Mouse (Mus musculus) hindbrain, embryonic 14.5 days (tissue): Measurements from ENCODE around the gene Tmem205. TPM values are rescaled to one million over a fixed set of nuclear protein-coding genes. Genes with fewer than 3 reads are reported as not detected.

Source experiments
- ATAC-seq: fragments of 200-750 bp; cut with Nextera tagmentation; 2 replicates; pipeline ENCODE4 v1.8.0; 2017; ENCODE audit warnings: moderate number of reproducible peaks, mild to moderate bottlenecking, moderate TSS enrichment, moderate library complexity; ENCODE audit not compliant: low FRiP score
- DNase-seq: peaks from one replicate; pipeline ENCODE4 v3.0.0-alpha.2; 2015; ENCODE audit warnings: low spot score
- H3K27ac ChIP-seq: fragments of 300-500 bp; sonication (generic); 2 replicates; pipeline ENCODE4 v1.5.1; 2014; ENCODE audit warnings: mild to moderate bottlenecking, moderate library complexity
- H3K27me3 ChIP-seq: fragments of 300-500 bp; sonication (generic); 2 replicates; pipeline ENCODE4 v1.6.1; 2014; ENCODE audit warnings: mild to moderate bottlenecking, low read length, mixed read lengths; ENCODE audit not compliant: control insufficient read depth, insufficient read depth
- H3K36me3 ChIP-seq: fragments of 300-500 bp; sonication (generic); replicated peaks from 2 replicates; pipeline ENCODE4 v1.6.1; 2014; ENCODE audit not compliant: control insufficient read depth, insufficient read depth
- H3K4me1 ChIP-seq: fragments of 300-500 bp; sonication (generic); replicated peaks from 2 replicates; pipeline ENCODE4 v1.6.1; 2014; ENCODE audit warnings: antibody characterized with exemption, low read length, mixed read lengths; ENCODE audit not compliant: control insufficient read depth, insufficient read depth
- H3K4me2 ChIP-seq: fragments of 300-500 bp; sonication (generic); replicated peaks from 2 replicates; pipeline ENCODE4 v1.6.1; 2014; ENCODE audit warnings: mild to moderate bottlenecking, moderate library complexity
- H3K4me3 ChIP-seq: fragments of 300-500 bp; sonication (generic); replicated peaks from 2 replicates; pipeline ENCODE4 v1.5.1; 2014; ENCODE audit warnings: mild to moderate bottlenecking, low read length
- H3K9ac ChIP-seq: fragments of 300-500 bp; sonication (generic); 2 replicates; pipeline ENCODE4 v1.6.1; 2014
- H3K9me3 ChIP-seq: fragments of 300-500 bp; sonication (generic); 2 replicates; pipeline ENCODE4 v1.6.1; 2016; ENCODE audit warnings: low read length; ENCODE audit not compliant: control insufficient read depth
- WGBS: fragments of 180-500 bp; shearing (Covaris S2); extraction: QIAGEN DNeasy Blood & Tissue Kit; methylation state at CpG from one replicate; pipeline ENCODE4 v1.1.7; 2014; 5-methylcytosine and 5-hydroxymethylcytosine counted together
- polyA plus RNA-seq: library from polyadenylated mRNA; unstranded; fragments of >200 nt; fragmentation: Nextera tagmentation; extraction: Ambion mirVana; gene quantifications from 2 replicates; pipeline ENCODE4 v1.2.1, GENCODE M21; 2014

The Tmem205 gene
- polyA plus RNA-seq, 1 experiment from 2014 or later: 58.9 TPM

DNA sequence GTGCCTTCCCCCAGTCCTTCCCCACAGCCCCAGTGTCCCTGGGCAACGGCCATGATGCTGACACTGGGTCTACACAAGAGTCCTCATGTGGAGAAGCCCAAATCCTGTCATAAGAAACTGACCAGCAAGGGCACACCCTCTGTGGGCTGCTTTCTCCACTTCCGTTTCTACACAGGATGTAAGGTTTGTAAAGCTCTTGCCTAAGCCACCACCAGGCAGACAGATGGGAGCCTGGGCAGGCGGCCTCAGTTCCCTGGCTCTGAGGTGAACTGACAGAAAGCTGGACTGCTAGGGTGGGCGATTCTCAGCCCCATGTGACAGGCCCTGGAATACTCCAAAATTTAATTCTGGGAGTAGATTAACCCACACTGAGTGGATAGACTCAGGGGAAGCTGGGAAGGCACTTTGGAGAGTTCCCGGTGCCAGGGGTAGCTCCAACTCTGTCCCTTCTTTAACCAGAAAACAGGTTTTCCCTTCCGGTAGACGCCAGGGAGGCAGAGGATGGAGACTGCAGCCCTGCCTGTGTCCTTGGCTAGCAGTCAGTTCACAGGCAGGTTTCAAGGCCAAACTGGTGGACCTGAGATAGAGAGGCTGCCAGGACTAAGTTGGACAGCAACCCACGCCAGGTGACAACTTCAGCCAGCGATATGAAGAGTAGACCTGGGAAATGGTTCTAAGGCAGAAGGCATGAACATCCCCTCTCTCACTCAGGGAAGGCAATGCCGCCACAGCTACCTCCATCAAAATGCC is 17.7 kb downstream of the Tmem205 start:
- peaks cover 24% of the 10 kb centered on the region for H3K36me3 ChIP-seq
- no peak overlapping the region for H3K9ac ChIP-seq
- WGBS: 85% methylated on average over 10 of the region's 10 CpGs
- no peak overlapping the region for H3K4me3 ChIP-seq
- no peaks in the 10 kb centered on the region for H3K4me1 ChIP-seq
- H3K27me3 ChIP-seq: no peaks in the 10 kb centered on the region
- DNase-seq (no peak), ATAC-seq (no peak)
- H3K27ac ChIP-seq: no peak overlapping the region
- H3K9me3 ChIP-seq: no peaks in the 10 kb centered on the region
- H3K4me2 ChIP-seq: no peak overlapping the region

GRCm38 (mm10) chr9:21908216-21908615 is 19.1 kb downstream of the Tmem205 start:
- H3K27ac ChIP-seq: no peak overlapping the region
- ATAC-seq (no peak), DNase-seq (no peak)
- H3K9me3 ChIP-seq: no peaks in the 10 kb centered on the region
- WGBS: 79% methylated on average over 11 of the region's 11 CpGs
- no peak overlapping the region for H3K4me2 ChIP-seq
- H3K4me1 ChIP-seq: no peaks in the 10 kb centered on the region
- no peak overlapping the region for H3K4me3 ChIP-seq
- H3K27me3 ChIP-seq: 0 out of 2 replicates have a peak, but pooled peaks cover 6% of the 10 kb centered on the region
- H3K9ac ChIP-seq: no peak overlapping the region
- H3K36me3 ChIP-seq: peaks cover 12% of the 10 kb centered on the region

GRCm38 (mm10) chr9:21904031-21904430 is 23.3 kb downstream of the Tmem205 start:
- DNase-seq (no peak), ATAC-seq (no peak)
- WGBS: 89% methylated on average over 4 of the region's 4 CpGs
- Histone ChIP-seq H3K4me1 (peaks cover 4% of the 10 kb centered on the region; the same call in 1 of the 2 replicates), H3K27ac (no peak overlapping the region), H3K9ac (no peak overlapping the region), H3K27me3 (peaks cover 6% of the 10 kb centered on the region; the same call in 1 of the 2 replicates), H3K9me3 (no peaks in the 10 kb centered on the region), H3K4me3 (no peak overlapping the region), H3K4me2 (no peak overlapping the region), H3K36me3 (no peaks in the 10 kb centered on the region)

DNA sequence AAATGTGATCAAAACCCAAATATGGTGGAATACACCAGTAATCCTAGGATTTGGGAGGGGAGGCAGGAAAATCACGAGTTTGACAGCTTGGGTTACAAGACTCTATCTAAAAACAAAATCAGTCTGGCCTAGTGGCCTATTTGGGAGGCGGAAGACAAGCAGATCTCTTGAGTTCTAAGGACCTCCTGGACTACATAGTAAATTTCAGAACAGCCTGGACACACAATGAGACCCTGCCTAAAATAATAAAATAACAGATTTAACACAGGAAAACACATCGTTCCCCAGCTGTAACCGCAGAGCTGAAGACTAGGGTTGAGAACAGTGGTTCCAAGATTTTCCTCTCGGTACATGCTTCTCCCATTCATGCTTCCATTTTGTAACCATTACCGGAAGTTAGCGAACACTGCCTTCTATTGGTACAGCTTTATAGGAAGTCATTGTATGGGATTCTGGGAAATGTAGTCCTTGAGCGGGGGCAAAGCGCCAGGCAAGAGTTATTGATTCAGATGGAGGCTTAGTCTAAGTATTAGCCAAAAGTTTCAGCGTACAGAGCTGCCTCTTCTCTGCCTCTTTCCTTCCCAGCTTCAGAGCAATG is 26.0 kb downstream of the Tmem205 start:
- 17% methylated on average over 10 of the region's 10 CpGs for WGBS
- DNase-seq: peak; percentile 90
- 0 out of 2 replicates have a peak overlapping the region, but pooled peaks have one; percentile 1 for H3K9ac ChIP-seq

GRCm38 (mm10) chr9:21889229-21889628 is 38.1 kb downstream of the Tmem205 start:
- DNase-seq: no peak
- 72% methylated on average over 3 of the region's 3 CpGs for WGBS
- no peak overlapping the region for H3K27ac ChIP-seq
- H3K4me3 ChIP-seq: no peak overlapping the region
- no peak for ATAC-seq
- no peaks in the 10 kb centered on the region for H3K4me1 ChIP-seq
- no peaks in the 10 kb centered on the region for H3K9me3 ChIP-seq
- H3K36me3 ChIP-seq: no peaks in the 10 kb centered on the region
- H3K4me2 ChIP-seq: no peak overlapping the region
- H3K27me3 ChIP-seq: no peaks in the 10 kb centered on the region
- no peak overlapping the region for H3K9ac ChIP-seq

More for the DNA sequence above, 26.0 kb downstream of the Tmem205 start:
- Histone ChIP-seq H3K4me1 (peaks cover 4% of the 10 kb centered on the region; the same call in 1 of the 2 replicates), H3K4me3 (peak overlapping the region; percentile 30), H3K27ac (peak overlapping the region; percentile 3; the same call in 1 of the 2 replicates), H3K9me3 (no peaks in the 10 kb centered on the region), H3K27me3 (peaks cover 6% of the 10 kb centered on the region; the same call in 1 of the 2 replicates), H3K36me3 (no peaks in the 10 kb centered on the region), H3K4me2 (peak overlapping the region; percentile 48)
- peak; percentile 88 for ATAC-seq

GRCm38 (mm10) chr9:21876601-21877000 is 50.8 kb downstream of the Tmem205 start:
- no peaks in the 10 kb centered on the region for H3K36me3 ChIP-seq
- no peak for ATAC-seq
- WGBS: 62% methylated on average over 3 of the region's 3 CpGs

DNA sequence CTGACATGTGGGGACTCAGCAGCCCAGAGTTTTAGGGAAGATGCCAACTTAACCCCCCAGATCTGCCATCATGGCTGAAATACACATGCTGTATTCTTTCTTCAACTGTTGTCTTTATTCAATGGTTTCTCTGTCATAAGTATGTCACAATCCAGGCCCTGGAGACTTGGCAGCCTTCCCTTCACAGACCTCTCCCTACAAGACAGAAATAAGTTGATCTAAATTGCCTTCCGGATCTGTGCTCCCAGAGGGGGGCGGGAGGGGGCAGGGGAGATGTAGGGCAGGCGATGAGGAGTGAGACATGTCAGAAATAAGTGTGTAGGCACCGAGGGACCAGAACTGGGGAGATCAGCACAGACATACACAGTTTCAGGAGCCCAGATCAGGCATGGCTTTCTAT is 55.2 kb downstream of the Tmem205 start:
- no peaks in the 10 kb centered on the region for H3K9me3 ChIP-seq
- no peak overlapping the region for H3K27ac ChIP-seq
- no peaks in the 10 kb centered on the region for H3K36me3 ChIP-seq
- H3K27me3 ChIP-seq: no peaks in the 10 kb centered on the region
- H3K4me3 ChIP-seq: no peak overlapping the region
- DNase-seq: no peak
- no peak overlapping the region for H3K9ac ChIP-seq
- no peak for ATAC-seq
- 0 out of 2 replicates have a peak, but pooled peaks cover 4% of the 10 kb centered on the region for H3K4me1 ChIP-seq
- WGBS: 59% methylated on average over 4 of the region's 4 CpGs
- H3K4me2 ChIP-seq: no peak overlapping the region

More at GRCm38 (mm10) chr9:21876601-21877000, 50.8 kb downstream of the Tmem205 start:
- H3K4me1 ChIP-seq: no peaks in the 10 kb centered on the region
- H3K27me3 ChIP-seq: no peaks in the 10 kb centered on the region
- H3K9me3 ChIP-seq: no peaks in the 10 kb centered on the region
- H3K27ac ChIP-seq: no peak overlapping the region
- no peak overlapping the region for H3K9ac ChIP-seq
- no peak for DNase-seq
- H3K4me3 ChIP-seq: no peak overlapping the region
- H3K4me2 ChIP-seq: no peak overlapping the region

Other genes with a start within 250 kb of the Tmem205 start
- gene Ldlr, start 204.1 kb downstream of the Tmem205 start, polyA plus RNA-seq: 7.3 and 7.9 TPM in 2 replicates
- gene Spc24, start 167.3 kb downstream of the Tmem205 start, polyA plus RNA-seq: 17.7 and 18.7 TPM in 2 replicates
- 3.0 and 3.3 TPM in 2 replicates for gene Kank2, start 128.8 kb downstream of the Tmem205 start, polyA plus RNA-seq
- 0.33 and 0.62 TPM in 2 replicates for gene Angptl8, start 92.0 kb downstream of the Tmem205 start, polyA plus RNA-seq
- gene Dock6, start 74.9 kb downstream of the Tmem205 start, polyA plus RNA-seq: 16.3 and 18.0 TPM in 2 replicates
- gene Rab3d, start 9.4 kb downstream of the Tmem205 start, polyA plus RNA-seq: 15.2 and 17.3 TPM in 2 replicates
- gene Ccdc159, start 85 bp downstream of the Tmem205 start, polyA plus RNA-seq: 5.6 and 8.3 TPM in 2 replicates
- 90.6 and 102 TPM in 2 replicates for gene Plppr2, start 9.5 kb upstream of the Tmem205 start, polyA plus RNA-seq
- gene Swsap1, start 28.2 kb upstream of the Tmem205 start, polyA plus RNA-seq: 18.2 and 19.9 TPM in 2 replicates
- 1.4 and 2.4 TPM in 2 replicates for gene Epor, start 36.0 kb upstream of the Tmem205 start, polyA plus RNA-seq
- 1.3 and 1.9 TPM in 2 replicates for gene Rgl3, start 61.9 kb upstream of the Tmem205 start, polyA plus RNA-seq
- 4.1 and 6.2 TPM in 2 replicates for gene Ccdc151, start 75.1 kb upstream of the Tmem205 start, polyA plus RNA-seq
- 70.1 and 73.6 TPM in 2 replicates for gene Prkcsh, start 75.2 kb upstream of the Tmem205 start, polyA plus RNA-seq
- gene Elavl3, start 124.5 kb upstream of the Tmem205 start, polyA plus RNA-seq: 129 and 130 TPM in 2 replicates
- gene Gm49318, start 143.7 kb upstream of the Tmem205 start, polyA plus RNA-seq: not detected in 2 replicates
- 12.4 and 13.3 TPM in 2 replicates for gene Zfp653, start 143.8 kb upstream of the Tmem205 start, polyA plus RNA-seq
- gene Ecsit, start 157.9 kb upstream of the Tmem205 start, polyA plus RNA-seq: 49.3 and 54.4 TPM in 2 replicates
- gene Cnn1, start 171.7 kb upstream of the Tmem205 start, polyA plus RNA-seq: 1.0 and 1.1 TPM in 2 replicates
- gene Elof1, start 189.6 kb upstream of the Tmem205 start, polyA plus RNA-seq: 192 and 193 TPM in 2 replicates
- gene Acp5, start 208.2 kb upstream of the Tmem205 start, polyA plus RNA-seq: 0.47 and 0.60 TPM in 2 replicates
- gene Pigyl, start 229.3 kb upstream of the Tmem205 start, polyA plus RNA-seq: 78.5 and 101 TPM in 2 replicates